Mouse (Mus musculus) embryonic facial prominence, embryonic 15.5 days (tissue): ENCODE measurements around the gene Clec3b. TPM values are rescaled to one million over a fixed set of nuclear protein-coding genes. Genes with fewer than 3 reads are reported as not detected.

Experiments used
- ATAC-seq: fragments of 200-750 bp; cut with Nextera tagmentation; 2 replicates; pipeline ENCODE4 v1.8.0; 2017; ENCODE audit warnings: low read depth, moderate TSS enrichment; ENCODE audit not compliant: insufficient number of reproducible peaks, low FRiP score, low TSS enrichment
- H3K27ac ChIP-seq: fragments of 300-500 bp; sonication (generic); replicated peaks from 2 replicates; pipeline ENCODE4 v1.5.1; 2015; ENCODE audit warnings: mild to moderate bottlenecking, inconsistent platforms
- H3K27me3 ChIP-seq: fragments of 300-500 bp; sonication (generic); 2 replicates; pipeline ENCODE4 v1.6.1; 2015; ENCODE audit warnings: inconsistent platforms
- H3K36me3 ChIP-seq: fragments of 300-500 bp; sonication (generic); 2 replicates; pipeline ENCODE4 v1.6.1; 2015; ENCODE audit warnings: mild to moderate bottlenecking, inconsistent platforms
- H3K4me1 ChIP-seq: fragments of 300-500 bp; sonication (generic); 2 replicates; pipeline ENCODE4 v1.6.1; 2015; ENCODE audit warnings: inconsistent platforms
- H3K4me2 ChIP-seq: fragments of 300-500 bp; sonication (generic); replicated peaks from 2 replicates; pipeline ENCODE4 v1.6.1; 2015; ENCODE audit warnings: mild to moderate bottlenecking, inconsistent platforms
- H3K4me3 ChIP-seq: fragments of 300-500 bp; sonication (generic); replicated peaks from 2 replicates; pipeline ENCODE4 v1.5.1; 2015; ENCODE audit warnings: mild to moderate bottlenecking, inconsistent platforms
- H3K9ac ChIP-seq: fragments of 300-500 bp; sonication (generic); 2 replicates; pipeline ENCODE4 v1.6.1; 2015; ENCODE audit warnings: inconsistent platforms
- H3K9me3 ChIP-seq: fragments of 300-500 bp; sonication (generic); replicated peaks from 2 replicates; pipeline ENCODE4 v1.6.1; 2016; ENCODE audit warnings: inconsistent platforms
- WGBS: fragments of 180-500 bp; shearing (Covaris S2); methylation state at CpG from one replicate; pipeline ENCODE4 v1.1.7; 2015; 5-methylcytosine and 5-hydroxymethylcytosine counted together
- polyA plus RNA-seq: library from polyadenylated mRNA; unstranded; fragments of >200 nt; fragmentation: Nextera tagmentation; extraction: Ambion mirVana; gene quantifications from 2 replicates; pipeline ENCODE4 v1.2.1, GENCODE M21; 2015

Gene Clec3b
- polyA plus RNA-seq, 1 experiment from 2014 or later, result 5.4 TPM

DNA sequence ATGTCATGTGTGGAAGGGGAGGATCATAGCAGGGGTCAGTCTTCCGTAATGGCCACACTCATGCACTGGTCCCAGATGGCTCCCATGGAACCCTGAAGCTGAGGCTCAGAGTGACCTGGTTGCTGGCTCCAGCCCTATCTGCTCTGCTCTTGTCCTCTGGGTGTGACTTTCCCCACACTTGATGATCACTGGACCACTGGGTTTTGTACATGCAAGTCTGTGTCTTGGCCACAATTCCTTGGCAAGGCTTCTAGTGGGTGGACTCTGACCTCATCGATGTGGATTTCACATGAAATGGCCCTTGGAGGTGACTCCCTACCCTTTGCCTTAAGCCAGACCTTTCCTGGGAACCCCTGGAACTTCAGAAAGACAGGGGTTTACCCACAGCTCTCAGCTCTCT, 2.4 kb downstream of the Clec3b start:
- Histone ChIP-seq H3K27me3 (no peaks in the 10 kb centered on the region), H3K4me2 (no peak overlapping the region), H3K9me3 (no peaks in the 10 kb centered on the region), H3K9ac (no peak overlapping the region), H3K4me3 (no peak overlapping the region), H3K4me1 (no peaks in the 10 kb centered on the region; the same call in 1 of the 2 replicates), H3K27ac (no peak overlapping the region), H3K36me3 (no peaks in the 10 kb centered on the region)
- WGBS, result 83% methylated on average over 2 of the region's 2 CpGs
- no peak for ATAC-seq

DNA sequence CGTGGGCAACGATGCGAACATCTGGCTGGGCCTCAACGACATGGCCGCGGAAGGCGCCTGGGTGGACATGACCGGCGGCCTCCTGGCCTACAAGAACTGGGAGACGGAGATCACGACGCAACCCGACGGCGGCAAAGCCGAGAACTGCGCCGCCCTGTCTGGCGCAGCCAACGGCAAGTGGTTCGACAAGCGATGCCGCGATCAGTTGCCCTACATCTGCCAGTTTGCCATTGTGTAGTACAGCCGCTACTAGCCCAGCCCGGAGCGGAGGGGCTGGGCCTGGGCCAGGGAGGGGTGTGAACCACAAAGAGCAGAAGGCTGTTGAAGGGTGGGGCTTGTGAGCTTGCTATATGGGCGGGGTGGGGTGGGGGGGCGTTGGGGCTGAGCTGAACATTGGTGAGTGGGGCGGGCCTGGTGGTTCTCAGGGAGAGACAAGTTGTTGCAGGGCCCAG, 6.2 kb downstream of the Clec3b start:
- Histone ChIP-seq H3K4me1 (no peaks in the 10 kb centered on the region; the same call in 1 of the 2 replicates), H3K4me2 (peak overlapping the region; percentile 43), H3K9me3 (no peaks in the 10 kb centered on the region), H3K4me3 (peak overlapping the region; percentile 27), H3K27ac (no peak overlapping the region), H3K27me3 (no peaks in the 10 kb centered on the region), H3K36me3 (no peaks in the 10 kb centered on the region), H3K9ac (no peak overlapping the region)
- ATAC-seq, result peak; percentile 76
- WGBS, result 27% methylated on average over 30 of the region's 30 CpGs

DNA sequence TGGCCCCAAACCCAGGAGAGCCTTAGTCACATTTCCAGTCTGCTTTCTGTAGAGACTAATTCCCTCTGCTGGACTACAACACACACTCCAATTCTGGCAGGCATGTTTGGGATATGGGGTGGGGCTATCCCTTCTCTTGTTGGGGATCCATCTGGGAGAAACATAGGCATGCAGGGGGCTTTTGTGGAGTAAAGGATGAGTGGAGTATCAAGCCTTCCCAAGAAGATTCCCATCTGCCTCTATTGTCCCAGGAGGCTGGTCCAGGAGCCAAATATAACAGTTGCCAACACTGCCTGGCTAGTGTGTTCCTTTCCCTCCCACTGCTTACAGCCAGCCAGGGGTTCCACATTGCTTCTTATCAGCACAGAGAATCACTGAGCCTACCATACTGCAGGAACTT, 7.0 kb downstream of the Clec3b start:
- Histone ChIP-seq H3K9ac (no peak overlapping the region), H3K27ac (no peak overlapping the region), H3K9me3 (no peaks in the 10 kb centered on the region), H3K4me2 (no peak overlapping the region), H3K4me1 (no peaks in the 10 kb centered on the region; the same call in 1 of the 2 replicates), H3K27me3 (no peaks in the 10 kb centered on the region), H3K36me3 (no peaks in the 10 kb centered on the region), H3K4me3 (no peak overlapping the region)
- ATAC-seq, result no peak

DNA sequence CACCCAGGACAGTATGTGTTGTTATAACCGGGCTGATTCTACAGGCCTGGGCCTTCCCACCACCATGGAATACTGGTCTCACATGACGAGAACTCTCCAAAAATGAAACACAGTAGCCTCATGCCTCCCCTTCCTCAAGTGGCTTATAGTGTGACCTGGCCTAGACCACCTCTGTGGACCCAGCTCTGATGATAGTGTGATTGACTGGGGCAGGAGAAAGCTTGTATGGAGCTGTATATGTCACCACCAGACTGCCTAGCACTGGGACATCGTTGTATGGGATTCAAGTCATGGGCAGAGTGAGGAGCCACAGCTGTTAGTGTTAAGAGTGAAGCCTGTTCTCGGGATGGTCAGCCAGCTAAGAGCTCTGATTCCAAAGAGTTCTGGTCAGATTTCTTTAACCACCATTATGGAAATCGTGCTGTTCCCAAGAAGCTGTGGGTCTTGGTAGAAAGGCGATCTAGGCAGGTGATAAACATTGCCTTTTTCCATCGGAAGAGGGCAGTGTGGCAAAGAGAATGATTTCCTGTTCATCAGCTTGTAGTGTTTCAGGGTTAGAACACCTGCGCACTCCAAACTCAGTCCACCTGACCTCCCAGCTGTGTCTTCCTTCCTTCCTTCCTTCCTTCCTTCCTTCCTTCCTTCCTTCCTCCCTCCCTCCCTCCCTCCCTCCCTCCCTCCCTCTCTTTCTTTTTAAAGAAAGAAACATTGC, 7.5 kb downstream of the Clec3b start:
- H3K27ac ChIP-seq, result no peak overlapping the region
- 52% methylated on average over 8 of the region's 8 CpGs for WGBS
- H3K9me3 ChIP-seq, result no peaks in the 10 kb centered on the region
- no peak overlapping the region for H3K9ac ChIP-seq
- no peak overlapping the region for H3K4me2 ChIP-seq
- H3K27me3 ChIP-seq, result no peaks in the 10 kb centered on the region
- H3K36me3 ChIP-seq, result no peaks in the 10 kb centered on the region
- ATAC-seq, result no peak
- H3K4me3 ChIP-seq, result no peak overlapping the region
- no peaks in the 10 kb centered on the region; the same call in 1 of the 2 replicates for H3K4me1 ChIP-seq

DNA sequence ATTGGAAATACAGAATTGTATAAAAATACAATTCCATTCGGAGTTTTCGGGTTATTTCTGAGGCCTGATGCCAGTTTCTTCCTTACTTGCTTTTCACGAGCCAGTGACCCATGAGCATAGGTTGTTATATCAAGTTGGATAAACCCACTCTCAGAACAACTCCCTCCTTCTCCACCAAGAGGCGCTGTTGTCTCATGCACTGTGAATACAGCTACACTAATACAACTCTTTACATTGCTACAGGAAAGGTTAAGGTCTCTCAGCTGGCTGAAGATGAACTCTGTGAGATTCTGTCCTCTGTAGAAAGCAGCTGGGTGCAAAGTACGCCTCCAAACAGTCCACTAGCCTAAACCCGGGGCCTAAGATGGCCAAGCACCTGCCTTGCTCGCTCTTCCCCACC, 8.6 kb downstream of the Clec3b start:
- WGBS, result 60% methylated on average over 7 of the region's 7 CpGs
- H3K9ac ChIP-seq, result no peak overlapping the region
- H3K27me3 ChIP-seq, result no peaks in the 10 kb centered on the region
- no peak overlapping the region for H3K4me2 ChIP-seq
- no peaks in the 10 kb centered on the region for H3K9me3 ChIP-seq
- no peaks in the 10 kb centered on the region; the same call in 1 of the 2 replicates for H3K4me1 ChIP-seq
- ATAC-seq, result no peak
- no peak overlapping the region for H3K4me3 ChIP-seq
- no peak overlapping the region for H3K27ac ChIP-seq
- H3K36me3 ChIP-seq, result no peaks in the 10 kb centered on the region

DNA sequence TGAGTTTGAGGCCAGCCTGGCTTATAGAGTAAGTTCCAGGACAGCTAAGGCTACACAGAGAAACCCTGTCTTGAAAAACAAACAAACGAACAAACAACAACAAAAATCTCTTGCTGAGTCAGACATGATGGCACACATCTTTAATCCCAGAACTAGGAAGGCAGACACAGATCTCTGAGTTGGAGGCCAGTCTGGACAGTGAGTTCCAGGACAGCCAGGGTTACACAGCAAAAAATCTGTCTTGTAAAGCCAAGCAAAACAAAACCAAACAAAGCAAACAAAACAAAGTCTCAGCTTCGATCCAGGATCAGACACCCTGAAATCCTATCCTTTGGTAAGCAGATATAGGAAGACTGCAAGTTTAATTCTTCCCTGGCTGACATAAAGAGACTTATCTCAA, 11.0 kb downstream of the Clec3b start:
- no peaks in the 10 kb centered on the region; the same call in 1 of the 2 replicates for H3K4me1 ChIP-seq
- H3K27me3 ChIP-seq, result no peaks in the 10 kb centered on the region
- H3K27ac ChIP-seq, result no peak overlapping the region
- no peaks in the 10 kb centered on the region for H3K36me3 ChIP-seq
- no peak overlapping the region for H3K4me2 ChIP-seq
- H3K4me3 ChIP-seq, result no peak overlapping the region
- ATAC-seq, result no peak
- H3K9ac ChIP-seq, result no peak overlapping the region
- 53% methylated on average over 2 of the region's 2 CpGs for WGBS
- no peaks in the 10 kb centered on the region for H3K9me3 ChIP-seq

DNA sequence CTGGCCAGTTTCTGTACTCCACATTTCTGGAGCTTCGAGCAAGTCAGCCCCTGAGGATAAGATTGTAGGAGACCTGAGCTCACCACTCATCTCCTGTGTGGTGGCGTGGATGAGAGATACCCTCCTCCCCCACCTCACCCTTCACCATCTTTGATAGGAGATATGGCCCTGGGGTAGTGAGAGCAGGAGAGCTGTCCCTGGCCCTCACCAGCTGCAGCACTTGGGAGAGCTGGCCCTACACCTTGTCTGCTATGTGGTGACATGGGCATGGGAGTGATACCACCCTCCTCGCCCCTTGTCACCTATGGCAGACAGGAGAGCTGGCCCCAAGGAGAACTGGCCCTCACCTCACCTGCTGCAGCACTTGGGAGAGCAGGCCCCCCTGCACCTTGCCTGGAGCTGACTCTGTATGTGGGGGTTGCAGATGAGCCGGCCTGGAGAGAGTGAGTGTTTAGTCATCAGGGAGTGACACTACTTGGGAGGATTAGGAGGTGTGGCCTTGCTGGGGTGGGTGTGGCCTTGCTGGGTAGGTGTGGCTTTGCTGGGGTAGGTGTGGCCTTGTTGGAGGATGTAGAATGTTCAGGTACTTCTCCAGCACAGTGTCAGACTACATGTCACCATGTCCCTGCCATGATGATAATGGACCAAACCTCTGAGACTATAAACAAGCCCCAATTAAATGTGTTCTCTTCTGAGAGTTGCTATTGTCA, 12.4 kb downstream of the Clec3b start:
- Histone ChIP-seq H3K27ac (no peak overlapping the region), H3K4me3 (no peak overlapping the region), H3K9me3 (no peaks in the 10 kb centered on the region), H3K27me3 (no peaks in the 10 kb centered on the region), H3K9ac (no peak overlapping the region), H3K36me3 (no peaks in the 10 kb centered on the region), H3K4me2 (no peak overlapping the region), H3K4me1 (no peaks in the 10 kb centered on the region)
- 67% methylated on average over 4 of the region's 4 CpGs for WGBS
- ATAC-seq, result peak; percentile 61

DNA sequence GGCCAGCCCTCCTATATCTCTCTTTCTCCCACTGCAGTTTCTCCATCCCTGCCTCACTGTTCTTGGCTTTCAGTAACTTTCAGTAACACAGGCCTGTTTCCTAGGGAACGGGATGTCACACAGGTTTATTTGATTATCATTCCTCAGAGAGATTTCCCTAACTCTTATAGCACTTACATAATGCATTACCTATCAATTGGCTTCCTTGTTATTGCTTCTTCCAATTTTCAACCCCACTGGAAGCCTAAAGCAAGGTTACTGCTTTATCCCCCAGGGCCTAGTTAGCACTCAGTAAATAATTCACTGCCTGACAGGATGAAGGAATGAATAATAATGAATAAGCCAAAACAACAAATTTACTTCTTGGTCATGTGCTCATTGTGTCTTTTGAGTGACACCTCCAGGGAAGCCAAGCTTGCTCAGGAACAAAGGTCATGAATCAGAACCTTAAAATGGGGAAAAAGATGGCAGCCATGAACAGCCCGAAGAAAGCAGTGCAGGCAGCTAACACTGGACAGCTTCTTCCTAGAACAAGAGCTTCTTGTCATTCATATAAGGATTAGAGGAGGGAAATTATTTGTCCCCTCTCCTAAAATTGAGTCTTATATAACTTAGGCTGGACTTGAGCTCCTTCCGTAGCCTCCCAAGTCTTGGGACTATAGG, 15.2 kb downstream of the Clec3b start:
- no peak for ATAC-seq
- Histone ChIP-seq H3K36me3 (no peaks in the 10 kb centered on the region), H3K4me3 (no peak overlapping the region), H3K4me2 (no peak overlapping the region), H3K9me3 (no peaks in the 10 kb centered on the region), H3K4me1 (no peaks in the 10 kb centered on the region), H3K27me3 (no peaks in the 10 kb centered on the region), H3K27ac (no peak overlapping the region), H3K9ac (no peak overlapping the region)
- 78% methylated on average over 3 of the region's 3 CpGs for WGBS

DNA sequence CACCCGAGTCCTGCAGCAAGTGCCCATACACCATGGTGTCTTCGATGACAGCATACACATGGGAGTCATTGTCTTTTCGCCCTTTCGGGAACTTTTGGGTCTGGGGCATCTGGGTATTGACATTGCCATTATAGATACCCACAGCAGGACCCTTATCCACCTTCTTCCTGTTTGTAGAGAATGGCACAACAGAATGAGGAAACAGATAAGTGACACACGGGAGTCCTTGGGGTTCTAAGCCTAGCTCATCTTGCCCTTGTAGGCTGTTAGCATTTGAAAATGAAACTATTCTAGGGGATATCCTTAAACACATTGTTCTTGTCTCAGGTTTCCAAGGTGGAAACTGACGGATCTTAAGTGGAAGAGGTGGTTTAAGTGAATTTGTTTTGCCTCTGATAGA, 23.0 kb downstream of the Clec3b start:
- H3K9me3 ChIP-seq, result no peaks in the 10 kb centered on the region
- H3K27me3 ChIP-seq, result no peaks in the 10 kb centered on the region
- no peak for ATAC-seq
- no peak overlapping the region for H3K4me3 ChIP-seq
- WGBS, result 83% methylated on average over 6 of the region's 6 CpGs
- no peak overlapping the region for H3K9ac ChIP-seq
- no peak overlapping the region for H3K4me2 ChIP-seq
- no peak overlapping the region for H3K27ac ChIP-seq
- H3K4me1 ChIP-seq, result no peaks in the 10 kb centered on the region
- H3K36me3 ChIP-seq, result no peaks in the 10 kb centered on the region

DNA sequence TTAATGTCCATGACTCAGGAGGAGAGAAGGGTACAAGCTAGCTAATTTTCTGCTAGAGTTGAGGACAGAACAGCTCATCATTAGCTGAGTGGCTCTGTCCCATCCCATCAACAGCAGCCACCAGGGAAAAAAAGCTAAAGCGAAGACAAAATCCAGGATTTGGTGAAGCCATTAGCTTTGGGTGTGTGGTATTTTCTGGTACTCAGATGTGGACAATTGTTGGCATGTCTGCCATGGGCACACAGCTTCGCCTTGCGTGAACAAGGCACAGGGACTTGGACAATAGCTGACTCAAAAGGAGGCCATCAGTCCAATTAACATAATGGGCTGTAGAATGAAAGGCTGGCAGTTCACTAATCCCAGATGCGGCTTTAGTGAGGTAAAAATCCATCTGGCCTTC, 23.6 kb downstream of the Clec3b start:
- no peak overlapping the region for H3K4me3 ChIP-seq
- no peak overlapping the region for H3K4me2 ChIP-seq
- no peak for ATAC-seq
- no peak overlapping the region for H3K9ac ChIP-seq
- no peak overlapping the region for H3K27ac ChIP-seq
- H3K36me3 ChIP-seq, result no peaks in the 10 kb centered on the region
- no peaks in the 10 kb centered on the region for H3K4me1 ChIP-seq
- no peaks in the 10 kb centered on the region for H3K27me3 ChIP-seq
- H3K9me3 ChIP-seq, result no peaks in the 10 kb centered on the region
- 68% methylated on average over 4 of the region's 4 CpGs for WGBS

DNA sequence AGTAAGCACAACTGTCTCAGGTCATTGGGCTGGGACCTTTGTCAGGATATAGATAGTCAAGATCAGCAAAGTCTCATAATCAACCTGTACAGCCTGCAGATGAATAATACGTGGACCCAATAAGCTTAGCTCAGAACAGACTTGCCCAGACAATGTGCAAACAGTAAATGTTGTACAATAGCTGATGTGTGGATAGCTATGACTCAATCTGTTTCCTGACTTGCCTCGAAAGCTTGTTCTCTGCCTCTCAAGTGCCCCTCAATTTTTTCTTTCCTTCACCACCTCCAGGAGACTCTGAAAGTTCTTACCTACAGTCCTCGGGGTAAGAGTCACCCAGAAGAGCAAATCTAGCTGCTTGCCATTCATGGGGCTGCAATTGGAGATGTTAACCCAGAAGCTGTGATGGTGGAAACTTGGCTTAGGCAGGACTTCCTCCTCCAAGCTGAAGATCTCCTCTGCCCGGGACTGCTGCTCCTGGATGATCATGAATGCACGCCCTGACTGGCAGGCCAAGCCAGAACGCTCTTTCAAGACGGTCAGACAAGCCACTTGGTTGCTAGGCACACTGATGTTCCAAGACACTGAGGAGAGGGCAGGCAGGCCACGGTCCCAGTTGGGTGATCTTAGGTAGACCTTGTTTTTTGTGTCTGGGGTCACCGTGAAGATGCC, 26.8 kb downstream of the Clec3b start:
- Histone ChIP-seq H3K4me1 (no peaks in the 10 kb centered on the region), H3K9ac (no peak overlapping the region), H3K27me3 (no peaks in the 10 kb centered on the region), H3K36me3 (no peaks in the 10 kb centered on the region), H3K4me3 (no peak overlapping the region), H3K9me3 (no peaks in the 10 kb centered on the region), H3K4me2 (no peak overlapping the region), H3K27ac (no peak overlapping the region)
- ATAC-seq, result no peak
- WGBS, result 86% methylated on average over 9 of the region's 9 CpGs
